Comparison of ENCODE assay signal across 14 mouse cellular contexts in genomic region chr10:81089216-81089615, GRCm38 (mm10). TPM values are rescaled to one million over a fixed set of nuclear protein-coding genes. Genes with fewer than 3 reads are reported as not detected.
DNase-seq lines count a peak whose midpoint lies in the region; ATAC-seq and TF ChIP-seq lines count a peak whose summit lies in the region.
"Had no signal": no experiment of that assay in that cellular context is flagged by ENCODE, and none has a peak within 500 bp of the region (broad histone marks: within the 10 kb centered on the region; RNA-seq: fewer than 3 reads in every experiment).

No protein-coding gene starts in this region.

- no peaks in the 10 kb centered on the region for H3K79me2 ChIP-seq in liver, adult 2 months (ENCODE audit: control insufficient read depth, insufficient read depth, low read length)

- no peaks in the 10 kb centered on the region for H3K27me3 ChIP-seq in liver, adult 2 months (ENCODE audit: control insufficient read depth, insufficient read depth, low read length)
- 0 out of 2 replicates have a peak, but pooled peaks cover 3% of the 10 kb centered on the region for H3K27me3 ChIP-seq in liver, embryonic 12.5 days (replicated peaks)
- no peaks in the 10 kb centered on the region for H3K27me3 ChIP-seq in forebrain, embryonic 15.5 days
- no peaks in the 10 kb centered on the region for H3K27me3 ChIP-seq in limb, embryonic 14.5 days (ENCODE audit: control insufficient read depth, insufficient read depth, low read length)

- DNase-seq in cerebellum, postnatal 10 days: peak; percentile 79 to 82
- no peak for DNase-seq in cerebellum, adult 8-10 months
- DNase-seq in liver, adult 2 months (ENCODE audit: extremely low read depth, low read depth, low spot score): peak; percentile 11
- peak; percentile 32 for DNase-seq in limb, embryonic 14.5 days (ENCODE audit: low spot score)
- DNase-seq in adrenal gland, adult 2 months: no peak
- DNase-seq: gastrocnemius, postnatal 25 days; kidney, adult 18-20 months; layer of hippocampus, postnatal 36 days; lung, postnatal 10 days had no signal

- 80% methylated on average over 2 of the region's 2 CpGs for WGBS in liver, adult 2 months
- WGBS in liver, embryonic 12.5 days (ENCODE audit: insufficient replicate concordance): 51% methylated on average over 2 of the region's 2 CpGs
- WGBS in forebrain, embryonic 15.5 days: 38% methylated on average over 2 of the region's 2 CpGs
- 47% methylated on average over 2 of the region's 2 CpGs for WGBS in limb, embryonic 14.5 days

- H3K9me3 ChIP-seq in liver, embryonic 12.5 days (replicated peaks): peaks cover 3% of the 10 kb centered on the region; the same call in 1 of the 2 replicates
- no peaks in the 10 kb centered on the region for H3K9me3 ChIP-seq in forebrain, embryonic 15.5 days
- no peaks in the 10 kb centered on the region for H3K9me3 ChIP-seq in limb, embryonic 14.5 days (ENCODE audit: control insufficient read depth, low read length)
- H3K9me3 ChIP-seq: G1E had no signal

- H3K27ac ChIP-seq in liver, adult 2 months (replicated peaks; ENCODE audit: insufficient read depth, low read depth, low read length): no peak overlapping the region
- H3K27ac ChIP-seq in liver, embryonic 12.5 days: no peak overlapping the region
- H3K27ac ChIP-seq in forebrain, embryonic 15.5 days (replicated peaks): no peak overlapping the region
- H3K27ac ChIP-seq in limb, embryonic 14.5 days (replicated peaks; ENCODE audit: low read depth, low read length): no peak overlapping the region
- H3K27ac ChIP-seq: stomach, postnatal 0 days had no signal

- peaks cover 19% of the 10 kb centered on the region for H3K4me1 ChIP-seq in liver, adult 2 months (ENCODE audit: control insufficient read depth, insufficient read depth, low read length)
- peaks cover 43% of the 10 kb centered on the region for H3K4me1 ChIP-seq in liver, embryonic 12.5 days
- peaks cover 8% of the 10 kb centered on the region for H3K4me1 ChIP-seq in forebrain, embryonic 15.5 days
- H3K4me1 ChIP-seq in limb, embryonic 14.5 days (ENCODE audit: control insufficient read depth, insufficient read depth, low read length): peaks cover 6% of the 10 kb centered on the region; the same call in 1 of the 2 replicates

- TF ChIP-seq POLR2A in liver, adult 2 months (IDR thresholded peaks at IDR 0.05; ENCODE audit: extremely low read depth, insufficient read depth, low read length): no peak
- no peak for TF ChIP-seq POLR2A in limb, embryonic 14.5 days (IDR thresholded peaks at IDR 0.05; ENCODE audit: borderline replicate concordance, extremely low read depth, insufficient read depth, insufficient read length)

- no peak for ATAC-seq in liver, embryonic 12.5 days
- peak; percentile 47 for ATAC-seq in forebrain, embryonic 15.5 days (replicated peaks)
- no peak for ATAC-seq in limb, embryonic 14.5 days (ENCODE audit: low FRiP score, low read depth)
- no peak for ATAC-seq in activated CD4-positive, CD25-positive, alpha-beta regulatory T cell, adult 4 months

- H3K9ac ChIP-seq in liver, adult 2 months (ENCODE audit: low read depth, low read length): no peak overlapping the region
- H3K9ac ChIP-seq in liver, embryonic 12.5 days: no peak overlapping the region
- H3K9ac ChIP-seq in forebrain, embryonic 15.5 days (replicated peaks): no peak overlapping the region; the same call in 1 of the 2 replicates
- H3K9ac ChIP-seq in limb, embryonic 14.5 days (ENCODE audit: low read depth, low read length, severe bottlenecking): no peak overlapping the region

- no peak for TF ChIP-seq CTCF in liver, adult 2 months (IDR thresholded peaks at IDR 0.05; ENCODE audit: low read depth, low read length)

- H3K36me3 ChIP-seq in liver, adult 2 months (ENCODE audit: control insufficient read depth, insufficient read depth, low read length): peaks cover 54% of the 10 kb centered on the region
- peaks cover 23% of the 10 kb centered on the region for H3K36me3 ChIP-seq in liver, embryonic 12.5 days
- H3K36me3 ChIP-seq in forebrain, embryonic 15.5 days: no peaks in the 10 kb centered on the region
- no peaks in the 10 kb centered on the region for H3K36me3 ChIP-seq in limb, embryonic 14.5 days (ENCODE audit: control insufficient read depth, insufficient read depth, low read length)
- H3K36me3 ChIP-seq: G1E had no signal

- H3K4me3 ChIP-seq in liver, adult 2 months (ENCODE audit: insufficient read depth, low read depth, low read length): no peak overlapping the region
- H3K4me3 ChIP-seq in liver, embryonic 12.5 days: no peak overlapping the region
- no peak overlapping the region for H3K4me3 ChIP-seq in forebrain, embryonic 15.5 days
- no peak overlapping the region for H3K4me3 ChIP-seq in limb, embryonic 14.5 days (replicated peaks; ENCODE audit: low read length)

- H3K4me2 ChIP-seq in liver, embryonic 12.5 days: no peak overlapping the region
- no peak overlapping the region for H3K4me2 ChIP-seq in forebrain, embryonic 15.5 days (replicated peaks)
- no peak overlapping the region for H3K4me2 ChIP-seq in limb, embryonic 14.5 days (replicated peaks; ENCODE audit: low read depth, low read length, severe bottlenecking)

RNA-seq across cellular contexts. Expression of gene Creb3l3, which starts 9.5 kb away (rescaled TPM):
- 190 and 205 TPM in 2 replicates for total RNA-seq in liver, adult 2 months (2014; rRNA removed)
- 287 and 308 TPM in 2 replicates for polyA plus RNA-seq in liver, adult 2 months (2012; rRNA removed)
- 17.3 and 17.8 TPM in 2 replicates for polyA plus RNA-seq in liver, embryonic 12.5 days (2016; fragmentation: Nextera tagmentation; extraction: Ambion mirVana)
- polyA plus RNA-seq in forebrain, embryonic 15.5 days (2015; fragmentation: Nextera tagmentation; extraction: Ambion mirVana): 0.13 and 0.25 TPM in 2 replicates
- polyA plus RNA-seq in limb, embryonic 14.5 days (2012; rRNA removed): 0.44 and 0.54 TPM in 2 replicates
- polyA plus RNA-seq in limb, embryonic 14.5 days (2014; fragmentation: Nextera tagmentation; extraction: Ambion mirVana): 0.58 and 0.74 TPM in 2 replicates
- polyA plus RNA-seq in activated CD4-positive, CD25-positive, alpha-beta regulatory T cell, adult 4 months (2017; shearing (Covaris generic)): not detected
- total RNA-seq in adrenal gland, adult 2 months (2021): under 1 TPM; 0.59 to 0.86 TPM
- 0.39 and 0.89 TPM in 2 replicates for polyA plus RNA-seq in adrenal gland, adult 2 months (2012; rRNA removed)
- total RNA-seq: G1E had no signal
- polyA plus RNA-seq: G1E had no signal

RNA-seq across cellular contexts. Expression of gene Map2k2, which starts 16.5 kb away (rescaled TPM):
- total RNA-seq in liver, adult 2 months (2014; rRNA removed): 46.6 and 61.1 TPM in 2 replicates
- 192 and 231 TPM in 2 replicates for polyA plus RNA-seq in liver, adult 2 months (2012; rRNA removed)
- 167 and 168 TPM in 2 replicates for polyA plus RNA-seq in liver, embryonic 12.5 days (2016; fragmentation: Nextera tagmentation; extraction: Ambion mirVana)
- 211 and 229 TPM in 2 replicates for polyA plus RNA-seq in forebrain, embryonic 15.5 days (2015; fragmentation: Nextera tagmentation; extraction: Ambion mirVana)
- 165 and 176 TPM in 2 replicates for polyA plus RNA-seq in limb, embryonic 14.5 days (2012; rRNA removed)
- polyA plus RNA-seq in limb, embryonic 14.5 days (2014; fragmentation: Nextera tagmentation; extraction: Ambion mirVana): 176 and 199 TPM in 2 replicates
- polyA plus RNA-seq in activated CD4-positive, CD25-positive, alpha-beta regulatory T cell, adult 4 months (2017; shearing (Covaris generic)): 10 to 100 TPM; 21.3 to 26.5 TPM
- total RNA-seq in adrenal gland, adult 2 months (2021): 100 to 1,000 TPM; 157 to 185 TPM
- 787 and 873 TPM in 2 replicates for polyA plus RNA-seq in adrenal gland, adult 2 months (2012; rRNA removed)

RNA-seq across cellular contexts. Expression of gene Thop1, which starts 19.4 kb away (rescaled TPM):
- 7.4 and 9.3 TPM in 2 replicates for total RNA-seq in liver, adult 2 months (2014; rRNA removed)
- polyA plus RNA-seq in liver, adult 2 months (2012; rRNA removed): 12.0 and 13.1 TPM in 2 replicates
- polyA plus RNA-seq in liver, embryonic 12.5 days (2016; fragmentation: Nextera tagmentation; extraction: Ambion mirVana): 48.5 and 50.8 TPM in 2 replicates
- 60.0 and 61.7 TPM in 2 replicates for polyA plus RNA-seq in forebrain, embryonic 15.5 days (2015; fragmentation: Nextera tagmentation; extraction: Ambion mirVana)
- 79.0 and 93.4 TPM in 2 replicates for polyA plus RNA-seq in limb, embryonic 14.5 days (2012; rRNA removed)
- polyA plus RNA-seq in limb, embryonic 14.5 days (2014; fragmentation: Nextera tagmentation; extraction: Ambion mirVana): 52.4 and 54.1 TPM in 2 replicates
- 1 to 10 TPM; 2.8 to 4.5 TPM for polyA plus RNA-seq in activated CD4-positive, CD25-positive, alpha-beta regulatory T cell, adult 4 months (2017; shearing (Covaris generic))
- total RNA-seq in adrenal gland, adult 2 months (2021): 10 to 100 TPM; 40.5 to 77.9 TPM
- polyA plus RNA-seq in adrenal gland, adult 2 months (2012; rRNA removed): 75.0 and 95.7 TPM in 2 replicates

RNA-seq across cellular contexts. Expression of gene Sgta, which starts 29.2 kb away (rescaled TPM):
- 43.9 and 53.8 TPM in 2 replicates for total RNA-seq in liver, adult 2 months (2014; rRNA removed)
- 136 and 146 TPM in 2 replicates for polyA plus RNA-seq in liver, adult 2 months (2012; rRNA removed)
- polyA plus RNA-seq in liver, embryonic 12.5 days (2016; fragmentation: Nextera tagmentation; extraction: Ambion mirVana): 89.2 and 91.3 TPM in 2 replicates
- 316 and 320 TPM in 2 replicates for polyA plus RNA-seq in forebrain, embryonic 15.5 days (2015; fragmentation: Nextera tagmentation; extraction: Ambion mirVana)
- 205 and 263 TPM in 2 replicates for polyA plus RNA-seq in limb, embryonic 14.5 days (2012; rRNA removed)
- 176 and 192 TPM in 2 replicates for polyA plus RNA-seq in limb, embryonic 14.5 days (2014; fragmentation: Nextera tagmentation; extraction: Ambion mirVana)
- polyA plus RNA-seq in activated CD4-positive, CD25-positive, alpha-beta regulatory T cell, adult 4 months (2017; shearing (Covaris generic)): 10 to 100 TPM; 54.7 to 68.3 TPM
- 100 to 1,000 TPM; 198 to 288 TPM for total RNA-seq in adrenal gland, adult 2 months (2021)
- polyA plus RNA-seq in adrenal gland, adult 2 months (2012; rRNA removed): 495 and 554 TPM in 2 replicates

RNA-seq across cellular contexts. Expression of gene Zbtb7a, which starts 45.8 kb away (rescaled TPM):
- 10.0 and 14.2 TPM in 2 replicates for total RNA-seq in liver, adult 2 months (2014; rRNA removed)
- polyA plus RNA-seq in liver, adult 2 months (2012; rRNA removed): 28.6 and 34.0 TPM in 2 replicates
- 74.0 and 76.0 TPM in 2 replicates for polyA plus RNA-seq in liver, embryonic 12.5 days (2016; fragmentation: Nextera tagmentation; extraction: Ambion mirVana)
- 12.1 and 15.1 TPM in 2 replicates for polyA plus RNA-seq in forebrain, embryonic 15.5 days (2015; fragmentation: Nextera tagmentation; extraction: Ambion mirVana)
- 17.7 and 21.0 TPM in 2 replicates for polyA plus RNA-seq in limb, embryonic 14.5 days (2012; rRNA removed)
- 30.6 and 35.9 TPM in 2 replicates for polyA plus RNA-seq in limb, embryonic 14.5 days (2014; fragmentation: Nextera tagmentation; extraction: Ambion mirVana)
- polyA plus RNA-seq in activated CD4-positive, CD25-positive, alpha-beta regulatory T cell, adult 4 months (2017; shearing (Covaris generic)): 10 to 100 TPM; 10.7 to 12.4 TPM
- total RNA-seq in adrenal gland, adult 2 months (2021): 10 to 100 TPM; 62.9 to 80.9 TPM
- 150 and 158 TPM in 2 replicates for polyA plus RNA-seq in adrenal gland, adult 2 months (2012; rRNA removed)

Comparison
In these comparisons a context has a peak if more than half of its experiments do, and no peak if none do; other contexts are left out.
1. DNase-seq: peak in cerebellum, postnatal 10 days (2 of 2), liver, adult 2 months (single experiment) and limb, embryonic 14.5 days (single experiment); none in cerebellum, adult 8-10 months (single experiment) and adrenal gland, adult 2 months (single experiment).
2. RNA of gene Creb3l3, which starts 9.5 kb away (polyA plus RNA-seq): 287 to 308 TPM in liver, adult 2 months; 17.3 to 17.8 TPM in liver, embryonic 12.5 days, 0.39 to 0.89 TPM in adrenal gland, adult 2 months, 0.44 to 0.74 TPM in limb, embryonic 14.5 days, 0.13 to 0.25 TPM in forebrain, embryonic 15.5 days and not detected in activated CD4-positive, CD25-positive, alpha-beta regulatory T cell, adult 4 months; every median in the first group is over 10 times any median in the second.